Mouse (Mus musculus) right cerebral cortex, postnatal 14 days (tissue): ENCODE data around the gene Isg20.

ENCODE experiments used
- DNase-seq: peaks from one replicate; pipeline ENCODE4 v3.0.0; 2022

Gene Isg20

DNA sequence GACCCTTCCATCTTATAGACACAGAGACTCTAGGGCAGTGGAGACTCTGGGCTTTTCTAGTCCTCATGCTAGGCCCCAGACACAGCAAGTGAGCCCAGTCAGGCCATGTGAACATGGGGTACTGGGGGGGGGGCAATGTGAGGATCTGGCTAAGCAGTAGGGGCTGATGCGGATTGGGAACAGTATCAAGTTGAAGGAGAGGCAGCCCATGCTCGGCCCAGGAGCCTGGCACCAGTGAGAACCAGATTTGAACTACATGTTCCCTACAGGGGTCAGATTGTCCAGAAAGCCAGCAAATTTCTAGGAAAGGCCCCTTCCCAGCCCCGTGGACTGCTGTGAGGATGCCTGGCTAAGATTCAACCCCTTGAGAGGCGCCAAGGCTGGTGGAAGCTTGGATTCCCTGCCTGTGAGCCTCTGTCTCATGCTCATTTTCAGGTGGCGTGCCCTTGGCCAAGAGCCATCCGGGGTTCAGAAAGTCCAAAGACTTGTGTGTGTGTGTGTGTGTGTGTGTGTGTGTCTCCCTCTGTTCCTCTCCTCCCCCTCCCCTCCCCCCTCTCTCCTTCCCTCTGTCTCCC lies 45.4 kb downstream of the Isg20 start:
- no peak for DNase-seq

DNA sequence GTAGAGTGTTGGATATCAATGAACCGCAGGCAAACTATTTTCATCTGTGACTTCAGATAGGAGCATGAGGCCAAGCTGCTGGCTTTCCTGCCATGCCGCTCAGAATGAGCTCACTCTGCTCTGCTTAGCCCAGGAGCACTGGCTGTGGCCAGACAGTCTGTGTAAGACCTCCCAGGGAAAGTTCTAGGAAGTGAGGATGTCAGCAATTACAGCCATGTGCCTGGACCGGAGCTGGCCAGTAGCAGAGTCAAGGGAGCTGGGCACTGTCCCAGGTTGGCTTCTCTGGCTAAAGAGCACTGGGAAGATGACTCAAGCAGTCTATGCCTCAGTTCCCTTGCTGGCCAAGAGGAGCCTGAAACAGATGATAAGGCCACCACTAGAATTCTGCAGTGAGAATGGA lies 50.7 kb downstream of the Isg20 start:
- DNase-seq: no peak
